Mouse (Mus musculus): ENCODE measurements around the gene Fut2.
"Not testable (repeated sequence)": the region's sequence is repeated elsewhere in the genome, so short reads cannot be mapped to it uniquely, and the experiment has no call there.

The Fut2 gene

DNA sequence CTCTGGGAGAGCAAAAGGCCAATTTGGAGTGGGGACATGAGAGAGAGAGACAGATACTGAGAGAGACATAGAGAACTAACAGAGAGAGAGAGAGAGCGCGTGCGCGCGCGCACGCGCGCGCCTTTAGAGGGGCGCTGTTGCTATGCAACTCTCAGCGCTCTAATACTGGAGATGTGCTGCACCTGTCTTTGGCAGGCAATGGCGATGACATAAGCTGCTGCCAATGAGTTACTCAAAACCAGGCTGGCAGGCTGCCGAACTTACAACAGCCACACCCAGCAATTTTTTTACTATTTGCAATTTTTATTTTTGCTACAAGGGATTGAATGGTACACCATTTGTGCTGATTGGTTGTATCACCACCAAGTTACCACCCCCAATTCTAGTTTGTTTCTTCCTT lies 1.6 kb upstream of the Fut2 start:
- DNase-seq = peak; percentile 52

DNA sequence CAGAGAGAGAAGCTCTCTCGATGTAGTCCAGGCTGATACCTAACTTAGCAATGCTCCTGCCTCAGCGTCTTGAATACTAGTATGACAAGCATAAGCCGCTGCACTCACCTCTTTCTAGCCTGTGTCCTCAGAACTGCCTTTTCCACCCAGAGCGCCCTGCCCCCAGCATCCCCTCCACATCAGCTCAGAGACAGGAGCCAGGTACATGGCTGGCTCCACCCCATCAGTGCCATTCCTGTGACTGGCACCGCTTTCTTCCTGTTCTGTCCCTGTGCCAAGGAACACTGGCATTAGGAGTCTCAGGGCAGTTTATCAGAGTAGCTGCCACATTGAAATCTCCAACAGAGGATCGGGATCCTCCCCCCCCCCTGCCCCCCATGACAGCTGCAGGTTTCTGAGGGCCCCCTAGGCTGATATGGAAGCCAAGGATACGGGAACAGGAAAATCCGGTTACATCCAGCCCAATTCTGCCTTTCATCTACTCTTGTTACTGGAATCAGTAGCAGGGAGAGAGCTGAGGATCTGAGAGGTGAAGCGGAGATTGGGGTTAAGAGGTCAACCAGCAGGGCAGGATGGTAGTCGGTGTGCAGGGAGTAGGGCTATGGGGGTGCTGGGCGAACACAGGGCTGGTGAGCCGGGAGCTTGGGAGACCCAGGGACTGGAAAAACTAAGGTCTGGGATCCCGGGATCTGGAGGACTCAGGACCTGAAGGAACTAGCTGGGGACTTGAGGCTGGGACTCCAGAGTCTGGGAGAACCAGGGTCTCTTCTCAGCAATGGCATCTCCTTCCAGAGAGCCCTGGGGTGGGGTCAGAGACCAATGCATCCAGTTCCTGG lies 673 bp downstream of the Fut2 start:
- DNase-seq = no peak

DNA sequence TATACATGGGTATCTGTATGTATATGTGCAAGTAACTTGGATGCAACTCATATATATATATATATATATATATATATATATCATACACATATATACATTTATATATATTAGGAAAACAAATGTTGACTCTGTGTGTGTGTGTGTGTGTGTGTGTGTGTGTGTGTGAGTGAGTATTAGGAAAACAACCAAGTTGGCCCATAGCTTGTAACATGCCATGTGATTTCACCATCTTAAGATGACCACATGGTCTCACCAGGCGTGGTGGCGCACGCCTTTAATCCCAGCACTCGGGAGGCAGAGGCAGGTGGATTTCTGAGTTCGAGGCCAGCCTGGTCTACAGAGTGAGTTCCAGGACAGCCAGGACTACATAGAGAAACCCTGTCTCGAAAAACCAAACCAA lies 4.5 kb downstream of the Fut2 start:
- not testable (repeated sequence) for DNase-seq

GRCm38 (mm10) chr7:45660746-45661478 lies 5.3 kb downstream of the Fut2 start:
- DNase-seq = no peak

- DNase-seq = no peak
Measured at GRCm38 (mm10) chr7:45654424-45655047, 11.7 kb downstream of the Fut2 start.

GRCm38 (mm10) chr7:45650484-45650883 lies 15.7 kb downstream of the Fut2 start:
- DNase-seq = not testable (repeated sequence)

DNA sequence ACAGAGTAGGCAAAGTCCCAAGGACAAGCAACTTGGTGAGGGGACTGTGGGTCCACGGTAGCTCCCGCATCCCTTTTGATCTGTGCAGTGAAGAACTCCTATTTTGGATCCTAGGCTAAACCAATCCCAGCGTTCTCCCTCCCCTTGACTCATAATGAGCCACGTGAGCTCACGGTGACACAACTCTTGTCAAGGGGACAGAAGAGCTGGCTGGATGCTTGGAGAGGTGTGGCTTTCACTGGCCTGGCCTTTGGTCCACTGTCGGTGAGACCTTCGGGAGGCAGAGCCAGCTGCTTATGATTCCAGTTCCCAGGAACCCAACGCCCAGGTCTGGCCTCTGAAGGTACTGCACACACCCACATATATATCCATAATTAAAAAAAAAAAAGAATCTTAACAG lies 16.8 kb downstream of the Fut2 start:
- DNase-seq = no peak

- DNase-seq = no peak
Measured at GRCm38 (mm10) chr7:45646671-45647070, 19.5 kb downstream of the Fut2 start.

- no peak for DNase-seq
Measured at GRCm38 (mm10) chr7:45645591-45645971, 20.6 kb downstream of the Fut2 start.

DNA sequence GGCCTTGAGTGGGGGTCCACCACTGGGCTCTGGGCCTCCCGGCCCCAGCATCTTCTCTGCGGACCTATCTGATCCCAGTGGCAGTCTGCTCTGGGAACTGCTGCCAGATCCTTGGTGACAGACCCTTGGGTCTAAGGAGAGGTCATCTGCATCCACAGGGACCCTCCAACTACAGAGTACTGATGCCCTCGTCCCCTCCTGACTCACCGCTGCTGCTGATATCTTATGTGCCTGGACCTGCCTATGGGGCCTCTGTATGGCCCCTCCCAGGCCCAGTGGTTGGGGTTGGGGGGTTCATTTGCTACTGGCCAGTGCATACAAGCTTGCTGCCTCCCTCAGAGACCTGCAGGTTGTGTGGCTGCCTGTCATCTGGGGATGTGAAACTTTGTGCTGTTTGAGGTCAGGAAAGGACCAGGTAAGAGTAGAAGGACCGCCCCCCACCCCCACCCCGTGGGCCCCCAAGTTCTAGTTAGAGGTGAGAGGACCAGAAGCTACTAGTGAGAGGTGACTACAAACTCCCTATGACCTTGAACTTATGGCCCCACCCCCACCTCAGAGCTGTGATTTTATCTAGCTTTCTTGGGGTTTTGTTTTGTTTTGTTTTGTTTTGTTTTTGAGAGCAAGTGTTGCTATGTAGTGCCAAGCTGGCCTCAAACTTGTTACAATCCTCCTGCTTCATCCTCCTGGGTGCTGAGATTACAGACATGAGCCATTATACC lies 21.2 kb downstream of the Fut2 start:
- DNase-seq = no peak

GRCm38 (mm10) chr7:45644183-45644582 lies 22.0 kb downstream of the Fut2 start:
- peak; percentile 40 for DNase-seq

DNA sequence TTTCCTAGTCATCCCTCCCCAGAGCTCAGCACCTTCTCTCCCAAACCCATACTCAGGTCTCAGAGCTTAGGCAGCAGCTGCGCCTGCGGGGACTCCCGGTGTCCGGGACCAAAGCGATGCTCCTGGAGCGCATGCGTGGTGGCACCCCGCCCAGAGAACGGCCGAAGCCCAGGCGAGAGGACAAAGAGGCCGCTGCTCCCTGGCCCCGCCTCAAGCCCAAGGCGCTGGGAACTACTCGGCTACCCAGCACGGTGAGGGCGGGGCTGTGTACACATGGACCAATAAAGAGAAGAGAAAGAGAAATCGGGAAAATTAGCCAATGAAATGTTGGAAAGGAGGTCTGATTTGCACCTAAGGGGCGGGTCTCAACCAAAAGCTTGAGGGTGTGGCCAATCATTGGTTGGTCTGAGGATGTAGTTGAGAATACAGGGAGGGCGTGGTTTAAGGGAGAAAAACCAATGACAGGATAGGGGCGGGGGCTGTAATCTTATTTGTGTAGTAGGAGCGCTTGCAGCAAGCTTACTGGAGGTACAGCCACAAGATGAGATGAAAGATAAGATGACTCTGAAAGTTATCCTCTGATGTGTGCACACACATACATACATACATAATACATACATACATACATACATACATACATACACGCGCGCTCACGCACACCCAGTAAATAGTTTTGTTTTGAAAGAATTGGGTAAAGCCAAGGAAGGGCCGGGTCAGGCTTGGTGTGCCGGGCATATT lies 22.6 kb downstream of the Fut2 start:
- peak; percentile 91 for DNase-seq

DNA sequence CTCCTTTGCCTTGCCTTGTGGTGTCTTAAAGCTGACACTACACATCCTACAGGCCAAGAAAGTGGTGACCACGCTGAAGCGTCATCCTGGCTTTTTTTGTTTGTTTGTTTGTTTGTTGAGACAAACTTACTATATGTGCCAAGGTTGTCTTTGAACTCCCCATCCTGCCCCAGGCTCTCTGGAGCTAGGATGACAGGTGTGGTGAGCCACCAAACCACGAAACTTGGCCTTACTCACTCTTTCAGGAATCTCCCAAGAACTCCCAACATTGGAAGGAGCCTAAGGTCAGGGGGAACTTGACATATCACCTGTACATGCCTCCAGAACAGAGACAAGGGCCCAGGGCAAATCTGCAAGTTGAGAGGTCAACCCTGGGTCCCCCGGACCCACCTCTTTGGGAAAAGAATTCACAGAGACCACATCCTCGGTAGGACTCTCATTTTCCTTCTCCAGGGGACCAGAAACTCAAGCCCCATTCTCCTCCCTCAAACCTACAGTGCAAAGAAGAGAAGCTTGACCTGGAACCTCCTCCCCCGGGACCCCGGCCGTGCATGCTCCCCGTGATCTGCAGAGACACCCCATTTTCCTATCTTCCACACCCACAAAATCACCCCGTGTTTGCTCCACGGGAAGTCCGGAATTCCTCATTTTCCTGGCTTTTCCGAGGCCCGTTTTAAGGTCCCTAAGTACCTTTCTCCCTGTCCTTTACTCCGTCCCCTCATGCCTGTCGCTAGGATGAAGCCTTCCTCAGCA lies 23.5 kb downstream of the Fut2 start:
- DNase-seq = no peak

DNA sequence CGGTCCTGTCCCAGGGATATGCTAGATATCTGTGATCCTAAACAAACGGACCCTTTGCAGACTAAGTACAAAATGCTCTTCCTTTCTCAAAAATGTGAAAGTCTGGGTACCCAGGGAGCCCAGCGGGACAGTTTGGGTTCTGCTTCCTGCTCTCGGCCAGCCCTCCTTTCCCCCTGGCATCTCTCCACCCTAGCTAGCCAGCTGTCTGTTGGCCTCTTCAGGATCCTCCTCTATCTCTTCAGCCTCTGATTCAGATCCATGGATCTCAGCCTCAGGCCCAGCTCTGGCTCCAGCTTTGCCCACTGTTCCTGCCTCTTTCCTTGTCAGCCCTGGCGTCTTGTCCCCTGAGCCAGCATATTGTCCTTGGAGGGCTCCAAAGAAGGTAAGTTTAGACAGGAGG lies 24.1 kb downstream of the Fut2 start:
- DNase-seq = no peak

GRCm38 (mm10) chr7:45641391-45642040 lies 24.7 kb downstream of the Fut2 start:
- DNase-seq = no peak

DNA sequence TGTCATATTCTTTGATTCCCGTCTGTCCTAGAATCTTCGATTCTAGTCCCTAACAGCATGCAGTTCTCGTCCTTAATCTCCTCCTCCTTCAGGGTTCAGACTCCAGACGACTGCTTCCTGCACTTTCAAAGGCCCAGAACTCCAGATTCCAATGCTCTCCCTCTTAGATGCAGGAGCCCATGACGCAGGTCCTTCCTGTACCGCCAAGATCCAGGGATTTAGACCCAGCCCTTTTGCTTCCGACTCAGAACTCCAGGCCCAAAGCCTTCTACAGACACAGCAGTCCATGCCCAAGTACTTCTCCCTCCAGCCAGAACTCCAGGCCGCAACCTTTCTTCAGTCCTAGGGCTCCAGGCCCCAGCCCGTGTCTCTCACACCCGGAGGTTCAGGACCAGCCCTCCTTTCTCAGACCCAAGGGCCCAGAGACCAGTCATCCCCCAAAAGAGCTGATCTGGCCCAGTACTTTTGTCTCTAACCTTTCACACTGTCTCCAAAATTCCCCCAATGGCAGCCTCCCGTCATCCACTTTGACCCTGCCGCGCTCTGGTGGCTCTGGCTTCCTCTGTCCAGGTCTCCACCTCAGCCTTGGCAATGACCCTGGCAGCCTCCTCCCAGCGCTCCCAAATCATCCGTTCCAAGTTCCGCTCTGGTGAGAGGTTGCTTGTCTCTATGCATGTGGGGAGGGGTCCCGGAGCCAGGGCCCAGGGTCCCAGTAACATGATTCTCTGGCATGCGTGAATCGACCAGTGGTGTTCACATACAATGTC lies 25.8 kb downstream of the Fut2 start:
- DNase-seq = no peak

GRCm38 (mm10) chr7:45639561-45640027 lies 26.6 kb downstream of the Fut2 start, which contains the start of gene Mamstr:
TSS of gene Mamstr (plus strand) at chr7:45639977.
- no peak for DNase-seq

DNA sequence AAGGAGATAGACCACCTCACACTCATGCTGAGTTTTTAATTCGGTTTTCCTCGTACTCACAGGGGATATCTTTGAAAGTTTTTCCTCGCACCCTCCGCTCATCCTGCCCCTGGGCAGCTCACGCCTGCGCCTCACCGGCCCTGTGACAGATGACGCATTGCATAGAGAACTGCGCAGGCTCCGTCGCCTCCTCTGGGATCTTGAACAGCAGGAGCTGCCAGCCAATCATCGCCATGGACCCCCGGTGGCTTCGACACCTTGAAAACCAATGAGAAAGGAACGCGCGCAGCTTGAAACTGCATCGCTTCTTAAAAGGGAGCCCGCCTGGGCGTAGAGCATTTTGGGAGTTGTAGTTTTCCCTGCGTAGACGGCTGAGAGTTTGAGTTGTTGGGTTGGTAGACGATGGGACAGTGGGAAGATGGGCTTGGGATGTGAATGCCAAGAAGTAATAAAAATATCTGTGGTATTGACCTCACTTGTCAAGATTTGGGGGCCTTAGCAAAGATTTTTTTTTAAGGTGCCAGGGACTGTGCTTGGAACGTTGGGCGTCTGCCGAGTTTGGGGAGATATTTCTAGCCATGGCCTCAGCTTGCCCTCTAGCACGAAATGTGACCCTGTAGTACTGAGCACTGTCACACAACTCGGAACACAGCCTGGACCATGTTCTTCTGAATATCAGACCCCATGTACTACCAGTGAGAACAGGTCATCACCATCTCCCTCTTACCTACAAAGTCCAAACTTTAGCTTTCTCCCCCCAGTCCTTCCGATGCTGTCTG lies 27.4 kb downstream of the Fut2 start:
- peak; percentile 92 for DNase-seq

GRCm38 (mm10) chr7:45637710-45638109 lies 28.5 kb downstream of the Fut2 start:
- DNase-seq = no peak

Measured in right cerebral cortex, postnatal 4 days (tissue).